Mouse (Mus musculus): ENCODE data around the gene Slc37a3.
"Not testable (repeated sequence)": the region's sequence is repeated elsewhere in the genome, so short reads cannot be mapped to it uniquely, and the experiment has no call there.

Gene Slc37a3

DNA sequence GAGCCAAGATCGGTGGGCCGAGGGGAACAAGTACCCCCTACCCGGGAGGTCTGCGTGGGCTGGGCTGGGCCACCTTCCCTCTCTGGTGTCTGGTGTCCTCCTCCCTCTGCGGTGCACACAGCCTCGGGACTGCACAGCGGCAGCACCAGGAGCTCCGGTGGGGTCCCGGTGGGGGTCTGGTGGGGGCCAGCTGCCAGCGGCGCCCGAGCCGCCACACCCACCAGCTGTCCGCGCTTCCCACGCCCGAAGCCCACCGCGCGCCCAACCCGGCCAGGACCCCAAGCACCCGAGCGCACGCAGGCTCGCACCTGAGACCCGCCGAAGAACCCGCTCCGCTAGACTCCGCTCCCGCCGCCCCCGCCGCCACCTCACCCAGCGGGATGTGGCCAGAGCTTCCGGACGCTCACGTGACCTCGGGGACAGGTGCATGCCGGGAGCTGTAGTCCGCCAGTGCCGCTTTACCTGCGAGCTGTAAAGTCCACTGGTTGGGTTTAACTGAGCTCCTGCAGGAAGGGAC lies at the start of gene Slc37a3:
Slc37a3 (minus strand) TSS at position 365 of the 517 bp plus-strand sequence.
- DNase-seq (ENCODE audit: low read depth): peak; percentile 85

DNA sequence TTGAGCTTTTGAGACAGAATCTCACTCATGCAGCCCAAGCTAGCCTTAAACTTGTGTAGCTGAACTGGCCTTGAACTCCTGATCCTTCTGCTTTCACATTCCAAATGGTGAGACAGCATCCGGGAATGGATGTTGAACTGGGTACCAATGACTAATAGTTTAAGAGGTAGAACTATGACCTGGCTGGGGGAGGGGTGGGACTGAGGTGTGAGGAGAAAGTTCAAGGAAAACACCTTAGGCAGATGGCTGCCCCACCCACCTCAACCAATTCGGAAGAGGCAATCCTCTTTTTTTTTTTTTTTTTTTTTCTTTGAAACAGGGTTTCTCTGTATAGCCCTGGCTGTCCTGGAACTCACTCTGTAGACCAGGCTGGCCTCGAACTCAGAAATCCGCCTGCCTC lies 49.2 kb upstream of the Slc37a3 start:
- no peak for DNase-seq (ENCODE audit: low read depth)

DNA sequence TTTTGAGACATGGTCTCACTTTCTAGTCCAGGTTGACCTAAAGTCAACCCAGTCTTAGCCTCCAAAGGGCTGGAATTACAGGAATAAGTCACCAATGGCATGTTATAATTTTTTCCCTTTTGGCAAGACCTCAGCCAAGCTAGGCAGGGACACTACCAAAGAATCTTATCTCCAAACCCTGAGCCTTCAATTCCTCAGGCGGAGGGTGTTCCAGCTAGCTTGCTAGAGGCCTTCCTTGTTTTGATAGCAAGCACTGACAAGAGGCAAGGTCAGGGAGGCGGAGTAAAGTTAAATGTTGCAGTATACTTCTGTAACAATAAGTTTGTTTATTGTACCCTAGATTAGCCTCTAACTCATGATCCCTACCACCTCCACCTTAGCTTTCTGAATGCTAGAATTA lies 47.7 kb upstream of the Slc37a3 start:
- no peak for DNase-seq (ENCODE audit: low read depth)

DNA sequence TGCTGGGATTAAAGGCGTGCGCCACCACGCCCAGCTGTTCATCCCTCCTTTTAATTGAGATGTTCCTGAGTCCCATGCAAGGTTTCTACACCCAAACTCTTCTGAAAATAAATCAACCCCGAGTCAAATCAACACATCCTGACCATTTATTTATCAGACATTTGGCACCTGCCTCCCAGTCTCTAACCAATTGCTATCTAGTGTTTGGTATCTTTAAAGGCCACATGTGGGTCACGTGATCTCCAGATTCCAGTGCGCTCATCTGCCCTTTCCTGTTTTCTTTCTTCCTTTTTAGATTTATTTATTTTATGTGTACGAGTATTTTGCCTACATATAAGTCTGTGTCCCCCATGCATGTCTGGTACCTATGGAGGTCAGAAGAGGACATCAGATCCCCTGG lies 46.2 kb upstream of the Slc37a3 start:
- DNase-seq (ENCODE audit: low read depth): no peak

DNA sequence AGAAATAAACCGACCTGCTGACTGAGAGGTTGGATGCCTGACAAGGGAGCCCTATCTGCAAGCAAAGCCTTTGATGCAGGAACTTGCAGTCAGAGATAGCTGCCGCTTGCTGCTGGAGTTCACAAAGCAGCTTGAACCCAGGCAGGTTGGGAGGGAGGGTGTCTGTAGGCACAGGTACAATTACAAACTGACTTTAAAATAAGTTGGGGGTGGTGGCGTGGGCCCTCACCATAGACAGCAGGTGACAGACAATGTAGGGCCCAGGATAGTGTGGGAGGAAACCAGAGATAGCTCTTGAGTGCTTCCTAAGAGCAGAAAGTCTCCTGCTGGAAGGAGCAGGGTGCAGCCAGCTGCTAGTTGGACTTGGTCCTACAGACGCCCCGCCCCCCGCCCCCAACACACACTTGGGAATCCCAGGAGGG lies 45.7 kb upstream of the Slc37a3 start:
- DNase-seq (ENCODE audit: low read depth): no peak

DNA sequence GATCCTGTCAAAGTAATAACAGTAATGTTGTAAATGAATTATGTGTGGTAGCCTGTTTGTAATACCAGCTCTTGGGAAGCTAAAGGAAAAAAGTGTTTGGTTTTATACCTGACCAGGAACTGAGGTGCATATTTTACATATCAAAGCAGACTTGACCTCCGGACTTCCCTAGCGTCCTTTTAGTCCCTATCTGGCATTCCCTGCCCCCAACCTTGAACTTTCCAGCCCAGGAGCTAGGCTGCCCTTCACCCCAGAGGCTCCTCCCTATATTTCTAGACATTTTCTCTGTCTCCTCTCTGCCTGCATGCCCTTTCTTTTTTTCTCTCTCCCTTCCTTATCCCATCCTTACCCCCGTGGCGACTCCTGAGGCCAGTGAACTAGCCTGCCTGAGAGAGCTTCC lies 43.4 kb upstream of the Slc37a3 start:
- no peak for DNase-seq (ENCODE audit: low read depth)

DNA sequence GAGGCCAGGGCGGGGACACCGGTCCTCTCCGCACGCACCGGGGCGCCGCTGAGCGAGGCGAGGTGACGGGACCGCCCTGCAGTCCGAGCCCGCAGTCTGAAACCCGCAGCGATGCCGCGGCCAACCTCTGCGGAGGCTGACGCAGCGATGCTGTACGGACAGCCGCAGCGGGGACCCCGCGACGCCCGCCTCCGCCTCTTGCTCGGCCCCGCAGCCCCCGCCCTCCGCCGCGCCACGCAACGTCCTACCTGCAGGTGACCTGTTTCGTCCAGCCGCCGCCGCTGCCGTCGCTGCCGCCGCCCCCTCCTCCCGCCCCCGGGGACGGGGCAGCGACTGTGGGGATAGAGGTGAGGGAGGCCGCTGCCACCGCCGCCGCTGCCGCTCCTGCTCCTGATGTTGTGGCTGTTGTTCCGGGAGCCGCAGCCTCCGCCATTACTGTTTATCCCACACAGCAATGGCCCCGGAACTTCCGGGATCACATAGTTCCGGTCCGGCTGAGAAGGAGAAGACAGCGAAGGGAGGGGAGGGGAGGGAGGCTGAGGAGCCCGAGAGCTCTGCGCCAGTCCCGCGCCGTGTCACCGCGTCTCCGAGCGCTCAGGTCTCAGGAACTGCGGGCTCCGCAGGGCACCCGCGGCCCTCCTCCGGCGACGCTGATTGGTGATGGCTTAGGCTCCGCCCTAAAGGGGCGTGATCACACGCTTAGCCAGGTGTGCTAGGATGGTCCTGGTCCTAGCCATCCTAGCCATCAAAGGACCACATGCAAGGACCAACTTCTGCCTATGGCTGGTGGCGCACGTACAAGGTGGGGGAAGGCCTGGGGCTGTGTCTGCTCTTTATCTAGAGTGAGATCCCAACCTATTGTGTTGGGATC lies 42.6 kb upstream of the Slc37a3 start, which contains the start of gene Mkrn1:
Mkrn1 (minus strand) TSS at position 612 of the 871 bp plus-strand sequence.
- DNase-seq (ENCODE audit: low read depth): peak; percentile 89

DNA sequence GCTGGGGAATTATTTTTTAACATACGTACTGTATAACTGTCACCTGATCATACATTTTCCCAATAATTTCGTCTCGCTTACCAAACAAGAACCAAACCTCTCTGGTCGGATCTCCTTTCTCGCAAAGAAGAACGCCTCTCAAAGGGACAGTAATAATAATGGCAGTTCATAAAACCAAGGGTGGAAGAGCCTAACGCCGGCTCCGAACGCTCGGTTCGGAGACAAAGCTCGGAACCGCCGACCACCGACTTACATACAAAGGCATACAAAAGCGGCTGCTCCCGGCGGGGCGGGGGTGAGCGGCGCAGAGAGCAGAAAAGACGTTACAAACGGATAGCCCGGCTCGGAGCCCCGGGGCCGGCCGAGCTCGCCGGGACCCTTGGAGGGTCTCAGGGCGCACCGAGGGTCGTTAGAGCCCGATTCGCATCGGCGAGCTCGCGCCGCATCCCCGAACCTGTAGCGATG lies 41.9 kb upstream of the Slc37a3 start:
- DNase-seq (ENCODE audit: low read depth): no peak

DNA sequence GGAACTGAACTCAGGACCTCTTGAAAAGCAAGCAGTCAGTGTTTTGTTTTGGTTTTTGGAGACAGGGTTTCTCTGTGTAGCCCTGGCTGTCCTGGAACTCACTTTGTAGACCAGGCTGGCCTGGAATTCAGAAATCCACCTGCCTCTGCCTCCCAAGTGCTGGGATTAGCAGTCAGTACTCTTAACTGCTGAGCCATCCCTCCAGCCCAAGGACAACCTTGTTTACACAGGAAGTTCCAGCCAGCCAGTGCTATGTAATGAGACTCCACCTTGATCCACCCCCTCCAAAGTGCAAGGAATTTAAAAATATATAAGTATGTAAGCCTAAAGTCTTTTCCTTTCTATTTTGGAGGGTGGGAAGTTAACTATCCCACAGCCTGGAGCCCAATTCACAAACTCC lies 39.2 kb upstream of the Slc37a3 start:
- not testable (repeated sequence) for DNase-seq (ENCODE audit: low read depth)

DNA sequence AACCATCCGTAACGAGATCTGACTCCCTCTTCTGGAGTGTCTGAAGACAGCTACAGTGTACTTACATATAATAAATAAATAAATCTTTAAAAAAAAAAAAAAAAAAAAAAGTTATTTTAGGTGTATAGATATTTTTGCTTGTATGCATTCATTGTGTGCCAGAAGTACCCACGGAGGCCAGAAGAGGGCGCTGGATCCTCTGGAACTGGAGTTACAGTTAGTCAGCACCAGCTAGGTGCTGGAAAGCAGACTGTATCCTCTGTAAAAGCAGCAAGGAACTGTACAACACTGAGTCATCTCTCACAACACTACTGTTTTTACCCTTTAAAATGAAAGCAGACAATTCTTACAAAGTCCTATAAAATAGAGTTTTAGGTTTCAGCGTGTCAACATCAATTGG lies 38.3 kb upstream of the Slc37a3 start:
- DNase-seq (ENCODE audit: low read depth): peak; percentile 87

DNA sequence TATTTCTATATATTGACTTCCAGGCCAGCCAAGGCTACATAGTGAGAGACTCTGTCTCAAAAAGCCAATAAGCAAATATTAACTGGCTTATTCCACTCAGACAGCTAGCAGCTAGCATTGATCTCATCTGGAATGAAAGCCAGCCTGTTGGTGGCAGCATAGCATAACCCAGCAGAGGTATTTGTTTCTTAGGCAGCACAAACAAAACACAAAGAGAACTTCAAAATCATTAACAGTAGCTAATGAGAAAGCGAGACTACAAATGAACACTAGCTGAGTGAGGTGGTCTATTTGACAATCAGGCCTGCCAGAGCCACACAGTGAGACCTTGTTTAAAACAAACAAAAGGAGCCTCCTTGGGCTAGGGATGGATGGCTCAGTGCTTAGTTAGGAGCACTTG lies 36.6 kb upstream of the Slc37a3 start:
- no peak for DNase-seq (ENCODE audit: low read depth)

DNA sequence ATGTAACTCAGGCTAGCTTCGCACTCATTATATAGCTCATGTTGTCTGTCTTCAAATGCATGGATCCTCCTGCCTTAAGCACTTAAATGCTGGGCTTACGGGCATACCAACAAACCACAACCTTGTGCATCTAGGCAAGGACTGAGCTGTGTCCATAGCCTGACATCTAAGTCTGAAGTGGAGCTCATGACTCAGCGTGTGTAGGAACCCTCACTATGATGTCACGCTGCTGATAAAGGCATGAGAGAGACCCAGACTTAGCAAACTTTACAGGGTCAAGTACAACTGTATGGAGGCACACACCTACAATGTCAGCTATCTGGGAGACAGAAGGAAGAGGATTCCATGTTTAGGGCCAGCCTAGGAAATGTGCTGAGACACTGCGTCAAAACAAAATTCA lies 29.0 kb upstream of the Slc37a3 start:
- DNase-seq (ENCODE audit: low read depth): no peak

DNA sequence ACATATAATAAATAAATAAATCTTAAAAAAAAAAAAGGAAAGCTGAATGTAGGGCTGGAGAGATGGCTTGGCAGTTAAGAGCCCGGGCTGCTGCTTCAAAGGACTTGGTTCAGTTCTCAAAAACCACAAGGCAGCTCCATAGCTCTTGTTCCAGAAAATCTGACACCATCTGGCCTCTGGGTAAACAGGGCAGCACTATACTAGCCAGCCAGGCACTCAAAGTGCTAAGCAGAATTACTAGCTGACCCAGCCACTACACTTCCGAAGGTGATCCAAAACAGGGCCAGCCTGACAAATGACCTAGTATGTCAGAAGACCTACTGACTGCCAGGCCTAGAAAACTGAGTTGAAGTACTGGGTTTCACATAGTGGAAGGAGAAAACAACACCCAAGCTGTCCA lies 25.7 kb upstream of the Slc37a3 start:
- DNase-seq (ENCODE audit: low read depth): no peak

DNA sequence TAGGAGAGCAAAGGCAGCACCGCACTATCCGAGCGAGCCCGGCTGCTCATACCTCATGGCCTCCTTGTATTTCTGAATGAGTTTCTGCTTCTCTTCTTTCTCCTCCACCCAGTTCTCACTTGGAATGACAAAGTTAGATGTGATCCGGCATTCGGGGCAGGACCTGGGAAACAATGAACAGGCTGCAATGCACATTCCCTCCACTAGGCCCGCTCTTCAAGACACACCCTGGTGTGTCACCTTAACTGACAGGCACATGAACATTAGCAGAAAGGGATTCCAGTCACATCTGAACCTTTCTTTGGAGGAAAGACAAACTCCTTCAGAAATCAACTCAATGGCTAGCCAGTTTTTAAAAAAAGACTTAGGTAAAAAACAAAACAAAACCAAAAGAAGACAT lies 22.9 kb upstream of the Slc37a3 start:
- peak; percentile 35 for DNase-seq (ENCODE audit: low read depth)

DNA sequence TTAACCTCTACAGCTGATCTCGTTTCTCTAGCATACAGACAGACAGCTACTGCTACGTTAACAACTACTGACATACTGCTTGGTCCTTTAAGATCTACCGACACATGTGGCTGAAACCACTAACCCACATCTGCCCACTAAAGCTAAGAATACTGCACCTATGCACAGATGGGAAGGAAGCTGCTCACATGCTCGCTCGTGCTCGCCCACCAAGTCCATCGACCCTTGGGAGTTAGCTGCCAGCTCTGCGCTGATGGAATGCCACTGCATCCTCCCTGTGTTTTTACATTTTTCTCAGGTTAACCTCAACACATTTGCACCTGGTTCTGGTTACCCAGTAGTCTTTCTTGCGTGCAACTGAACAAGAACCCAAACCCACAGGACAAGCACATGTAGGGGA lies 20.9 kb upstream of the Slc37a3 start:
- no peak for DNase-seq (ENCODE audit: low read depth)

DNA sequence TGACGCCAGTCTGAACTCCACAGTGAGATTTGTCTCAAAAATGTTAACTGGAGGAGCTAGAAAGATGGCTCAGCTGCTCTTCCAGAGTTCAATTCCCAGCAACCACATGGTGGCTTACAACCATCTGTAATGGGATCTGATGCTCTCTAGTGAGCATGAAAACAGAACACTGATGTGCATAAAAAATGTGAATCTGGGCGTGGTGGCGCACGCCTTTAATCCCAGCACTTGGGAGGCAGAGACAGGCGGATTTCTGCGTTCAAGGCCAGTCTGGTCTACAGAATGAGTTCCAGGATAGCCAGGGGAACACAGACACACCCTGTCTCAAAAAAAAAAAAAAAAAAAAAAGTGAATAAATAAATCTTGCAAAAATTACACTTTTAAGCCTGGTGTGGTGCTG lies 19.6 kb upstream of the Slc37a3 start:
- DNase-seq (ENCODE audit: low read depth): no peak

DNA sequence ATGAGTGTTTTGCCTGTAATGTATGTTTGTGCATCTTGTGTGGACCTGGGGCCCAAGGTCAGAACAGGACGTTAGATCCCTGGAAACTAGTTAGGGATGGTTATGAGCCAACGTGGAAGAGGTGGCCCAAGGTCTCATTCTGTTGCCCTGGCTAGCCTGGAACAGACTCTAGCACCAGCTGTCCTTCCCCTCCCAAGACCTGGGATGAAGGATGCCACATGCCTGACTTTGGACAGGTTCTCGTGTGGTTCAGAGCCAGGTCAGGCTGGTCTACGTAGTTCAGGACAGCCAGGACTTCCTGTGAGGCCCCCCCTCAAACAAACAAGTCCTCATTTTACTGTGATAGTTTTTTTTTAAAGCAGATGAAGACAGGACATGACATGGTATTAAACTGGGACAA lies 18.4 kb upstream of the Slc37a3 start:
- DNase-seq (ENCODE audit: low read depth): no peak

DNA sequence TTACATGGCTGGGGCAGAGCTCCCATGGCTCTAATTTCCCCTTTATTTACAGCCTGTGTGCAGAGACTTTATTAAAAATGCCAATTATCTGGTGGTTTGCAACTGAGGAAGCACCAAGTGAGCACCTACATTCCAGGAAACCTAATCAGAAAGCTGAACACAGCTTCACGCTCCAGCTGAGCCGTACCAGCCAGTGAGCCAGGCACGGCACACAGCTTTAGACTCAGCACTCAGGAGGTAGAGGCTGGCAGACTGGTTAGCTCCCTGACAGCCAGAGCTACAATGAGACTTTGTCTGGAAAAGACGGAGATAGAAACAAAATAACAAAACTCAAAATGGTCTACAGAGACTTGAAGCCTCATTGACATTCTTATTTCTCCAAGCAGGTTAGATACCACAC lies 18.0 kb upstream of the Slc37a3 start:
- no peak for DNase-seq (ENCODE audit: low read depth)

DNA sequence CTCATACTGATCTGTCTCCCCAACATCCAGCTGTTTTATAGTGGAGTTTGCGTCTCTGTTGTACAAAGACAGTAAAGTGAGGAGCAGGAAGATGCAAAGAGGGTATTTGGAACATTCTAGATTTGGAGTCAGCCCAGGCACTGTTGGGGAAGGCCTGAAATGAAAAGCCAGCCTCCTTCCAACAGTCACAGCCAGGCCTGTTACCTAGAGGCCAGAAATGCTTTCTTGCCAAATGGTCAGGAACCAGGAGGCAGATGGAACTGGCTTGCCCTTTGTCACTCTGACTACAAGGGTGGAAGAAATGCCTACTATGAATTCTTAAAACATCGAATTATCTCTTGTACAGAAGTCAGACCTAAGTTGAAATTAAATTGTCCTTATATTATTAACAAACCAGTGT lies 12.5 kb upstream of the Slc37a3 start:
- DNase-seq (ENCODE audit: low read depth): no peak

DNA sequence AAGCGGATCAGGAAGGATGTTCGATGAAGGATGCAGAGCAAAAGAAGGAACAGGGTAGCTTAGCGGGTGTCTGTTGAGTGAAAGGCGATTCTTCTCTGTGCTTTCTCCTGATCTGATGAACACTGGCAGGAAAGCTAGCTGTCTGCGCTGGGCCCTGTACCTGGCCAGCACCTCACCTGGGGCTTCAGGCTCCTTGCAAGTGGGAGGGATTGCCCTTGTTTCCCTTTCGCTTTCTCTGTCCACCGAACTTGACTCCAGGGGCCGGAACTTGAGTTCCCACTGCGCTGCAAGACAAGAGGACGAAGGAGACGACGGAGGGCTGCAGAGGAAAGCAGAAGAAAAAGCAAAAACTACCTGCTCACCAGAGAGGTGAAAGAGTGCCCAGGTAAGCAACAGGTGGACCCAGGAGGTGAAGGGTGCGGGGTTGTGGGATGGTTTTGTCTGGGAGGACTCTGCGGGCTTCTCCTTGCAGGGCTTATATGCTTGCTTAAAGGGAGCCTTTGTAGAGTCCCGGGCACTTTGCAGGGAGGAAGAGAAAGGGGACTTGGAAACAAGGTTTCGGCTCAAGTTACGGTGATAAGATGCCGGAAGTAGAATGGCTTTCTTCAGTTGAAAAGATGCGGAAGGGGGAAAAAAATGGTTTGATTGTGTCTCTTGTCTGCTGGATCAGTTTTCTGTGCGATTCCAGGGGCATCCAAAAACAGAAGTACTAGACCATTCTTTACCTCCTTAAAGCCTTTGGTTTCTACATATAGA lies 3.8 kb upstream of the Slc37a3 start, which contains the start of gene Rab19:
Rab19 (plus strand) TSS at position 51 of the 756 bp plus-strand sequence.
- DNase-seq (ENCODE audit: low read depth): peak; percentile 61

DNA sequence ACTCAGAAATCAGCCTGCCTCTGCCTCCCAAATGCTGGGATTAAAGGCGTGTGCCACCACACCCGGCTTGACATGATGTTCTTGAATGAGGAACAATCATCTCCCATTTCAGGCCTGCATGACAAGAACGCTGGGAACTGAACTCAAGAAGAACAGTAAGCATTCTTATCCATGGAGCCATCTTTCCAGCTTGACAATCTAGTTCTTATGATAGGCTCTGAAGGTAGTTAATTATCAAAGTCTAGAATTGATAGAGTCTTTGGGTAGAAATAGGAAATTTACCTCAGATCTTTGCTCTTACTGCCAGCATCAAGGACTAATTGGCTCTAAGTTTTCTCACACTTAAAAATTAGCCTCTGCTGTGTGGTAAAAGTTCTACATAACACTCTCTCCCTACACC lies 2.8 kb upstream of the Slc37a3 start:
- no peak for DNase-seq (ENCODE audit: low read depth)

DNA sequence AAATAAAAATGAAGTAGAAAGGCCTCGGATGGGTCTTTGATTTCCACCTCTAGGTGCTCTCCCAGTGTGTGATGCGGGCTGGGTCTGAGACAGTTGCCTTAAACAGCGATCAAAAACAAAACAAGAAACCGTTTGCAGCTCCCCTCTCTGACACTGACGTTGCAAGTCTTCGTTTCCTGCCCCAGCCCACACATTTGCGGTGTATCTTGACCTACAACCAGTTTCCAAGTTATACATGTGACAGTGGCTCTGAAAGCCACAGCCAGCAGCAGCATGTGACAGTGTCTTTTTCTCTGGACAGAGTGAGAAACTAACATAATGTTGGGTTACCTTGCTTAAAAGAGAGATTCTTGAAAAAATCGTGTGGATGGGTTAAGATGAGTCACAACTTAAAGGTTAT lies 2.3 kb upstream of the Slc37a3 start:
- peak; percentile 86 for DNase-seq (ENCODE audit: low read depth)

DNA sequence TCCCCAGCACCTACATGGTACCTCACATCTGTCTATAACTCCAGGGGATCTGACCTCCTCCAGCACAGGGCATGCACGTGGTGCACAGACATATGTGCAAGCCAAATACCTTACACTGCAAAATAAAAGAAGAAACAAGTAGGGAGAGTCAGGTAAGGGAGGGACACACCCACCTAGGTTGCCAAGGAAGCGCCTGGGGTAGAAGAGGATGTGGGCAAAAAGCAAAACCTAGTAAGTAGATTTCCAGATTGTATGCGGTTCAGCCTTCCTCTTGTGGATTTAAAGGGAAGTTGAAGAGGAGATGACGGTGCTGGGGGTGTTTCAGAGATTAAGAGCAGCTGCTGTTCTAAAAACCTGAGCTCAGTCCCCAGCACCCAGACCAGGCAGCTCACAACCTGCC lies 1.7 kb upstream of the Slc37a3 start:
- DNase-seq (ENCODE audit: low read depth): peak; percentile 89

Data from naive thymus-derived CD4-positive, alpha-beta T cell, adult 2 months (primary cell).